Mouse (Mus musculus): Measurements from ENCODE around the gene Reln. TPM values are rescaled to one million over a fixed set of nuclear protein-coding genes. Genes with fewer than 3 reads are reported as not detected.

Reln gene
- polyA plus RNA-seq, 1 experiment from 2014 or later: 40.1 TPM

Other genes with a start within 250 kb of the Reln start
- 36.9 and 37.3 TPM in 2 replicates for gene Orc5, start 205.7 kb upstream of the Reln start, polyA plus RNA-seq (2015; fragmentation: Nextera tagmentation; extraction: Ambion mirVana)

Measured in midbrain, embryonic 13.5 days (tissue).